Mouse (Mus musculus) urinary bladder, postnatal 0 days (tissue): ENCODE measurements around the gene Senp7. TPM values are rescaled to one million over a fixed set of nuclear protein-coding genes. Genes with fewer than 3 reads are reported as not detected.

Experiments used
- microRNA-seq: library from miRNA; unstranded; fragments of <30 nt; microRNA quantifications from one replicate; pipeline ENCODE4, GENCODE M21; 2016
- polyA plus RNA-seq: library from polyadenylated mRNA; unstranded; fragments of >200 nt; fragmentation: Nextera tagmentation; extraction: Ambion mirVana; gene quantifications from 2 replicates; pipeline ENCODE4 v1.2.1, GENCODE M21; 2015

The Senp7 gene
- 9.8 and 11.1 TPM in 2 replicates for polyA plus RNA-seq

GRCm38 (mm10) chr16:56048038-56048437, at the start of gene Senp7:
TSS of gene Senp7 (plus strand) at chr16:56048338.

GRCm38 (mm10) chr16:56029661-56030082, 18.5 kb upstream of the Senp7 start, which contains the start of gene Pcnp:
TSS of gene Pcnp (minus strand) at chr16:56029739.

GRCm38 (mm10) chr16:56037138-56038010, 10.8 kb upstream of the Senp7 start, which contains the start of gene Trmt10c:
TSS of gene Trmt10c (minus strand) at chr16:56037819.

GRCm38 (mm10) chr16:56204051-56204450, 155.9 kb downstream of the Senp7 start, which contains the start of gene Impg2:
TSS of gene Impg2 (plus strand) at chr16:56204313.

Small RNA genes lying within 50 kb of the gene (microRNA-seq; reads per million reads assigned to microRNA genes)
- not detected for gene Gm24047

Other genes with a start within 250 kb of the Senp7 start
- gene Nfkbiz, start 209.4 kb upstream of the Senp7 start, polyA plus RNA-seq: 2.6 and 4.2 TPM in 2 replicates
- 0.62 and 0.73 TPM in 2 replicates for gene Nxpe3, start 153.1 kb upstream of the Senp7 start, polyA plus RNA-seq
- 1.8 and 2.8 TPM in 2 replicates for gene Cep97, start 113.5 kb upstream of the Senp7 start, polyA plus RNA-seq
- gene Rpl24, start 82.1 kb upstream of the Senp7 start, polyA plus RNA-seq: 741 and 781 TPM in 2 replicates
- 7.8 TPM in 2 replicates for gene Zbtb11, start 74.5 kb upstream of the Senp7 start, polyA plus RNA-seq
- 120 and 147 TPM in 2 replicates for gene Pcnp, start 18.6 kb upstream of the Senp7 start, polyA plus RNA-seq
- gene Trmt10c, start 10.5 kb upstream of the Senp7 start, polyA plus RNA-seq: 13.3 and 15.6 TPM in 2 replicates
- 0.23 TPM in 1 of 2 replicates, not detected in the other for gene Impg2, start 156.0 kb downstream of the Senp7 start, polyA plus RNA-seq